Mouse (Mus musculus) midbrain, embryonic 12.5 days (tissue): ENCODE results near the gene Spint1. TPM values are rescaled to one million over a fixed set of nuclear protein-coding genes. Genes with fewer than 3 reads are reported as not detected.

Source experiments
- ATAC-seq: fragments of 200-750 bp; cut with Nextera tagmentation; 2 replicates; pipeline ENCODE4 v1.8.0; 2017; ENCODE audit warnings: low read depth, moderate TSS enrichment, moderate library complexity; ENCODE audit not compliant: low FRiP score
- H3K27ac ChIP-seq: fragments of 300-500 bp; sonication (generic); replicated peaks from 2 replicates; pipeline ENCODE4 v1.5.1; 2016; ENCODE audit warnings: mild to moderate bottlenecking
- H3K27me3 ChIP-seq: fragments of 300-500 bp; sonication (generic); 2 replicates; pipeline ENCODE4 v1.6.1; 2016; ENCODE audit warnings: mild to moderate bottlenecking
- H3K36me3 ChIP-seq: fragments of 300-500 bp; sonication (generic); 2 replicates; pipeline ENCODE4 v1.6.1; 2016
- H3K4me1 ChIP-seq: fragments of 300-500 bp; sonication (generic); 2 replicates; pipeline ENCODE4 v1.6.1; 2016
- H3K4me2 ChIP-seq: fragments of 300-500 bp; sonication (generic); replicated peaks from 2 replicates; pipeline ENCODE4 v1.6.1; 2016; ENCODE audit warnings: mild to moderate bottlenecking, moderate library complexity
- H3K4me3 ChIP-seq: fragments of 300-500 bp; sonication (generic); 2 replicates; pipeline ENCODE4 v1.5.1; 2016; ENCODE audit warnings: mild to moderate bottlenecking
- H3K9ac ChIP-seq: fragments of 300-500 bp; sonication (generic); replicated peaks from 2 replicates; pipeline ENCODE4 v1.6.1; 2016; ENCODE audit warnings: mild to moderate bottlenecking, moderate library complexity
- H3K9me3 ChIP-seq: fragments of 300-500 bp; sonication (generic); 2 replicates; pipeline ENCODE4 v1.6.1; 2016; ENCODE audit warnings: mild to moderate bottlenecking
- WGBS: fragments of 180-500 bp; shearing (Covaris S2); methylation state at CpG from one replicate; pipeline ENCODE4 v1.1.7; 2016; 5-methylcytosine and 5-hydroxymethylcytosine counted together
- polyA plus RNA-seq: library from polyadenylated mRNA; unstranded; fragments of >200 nt; fragmentation: Nextera tagmentation; extraction: Ambion mirVana; gene quantifications from 2 replicates; pipeline ENCODE4 v1.2.1, GENCODE M21; 2016

Gene Spint1
- polyA plus RNA-seq, 1 experiment from 2014 or later: 1.5 TPM

DNA sequence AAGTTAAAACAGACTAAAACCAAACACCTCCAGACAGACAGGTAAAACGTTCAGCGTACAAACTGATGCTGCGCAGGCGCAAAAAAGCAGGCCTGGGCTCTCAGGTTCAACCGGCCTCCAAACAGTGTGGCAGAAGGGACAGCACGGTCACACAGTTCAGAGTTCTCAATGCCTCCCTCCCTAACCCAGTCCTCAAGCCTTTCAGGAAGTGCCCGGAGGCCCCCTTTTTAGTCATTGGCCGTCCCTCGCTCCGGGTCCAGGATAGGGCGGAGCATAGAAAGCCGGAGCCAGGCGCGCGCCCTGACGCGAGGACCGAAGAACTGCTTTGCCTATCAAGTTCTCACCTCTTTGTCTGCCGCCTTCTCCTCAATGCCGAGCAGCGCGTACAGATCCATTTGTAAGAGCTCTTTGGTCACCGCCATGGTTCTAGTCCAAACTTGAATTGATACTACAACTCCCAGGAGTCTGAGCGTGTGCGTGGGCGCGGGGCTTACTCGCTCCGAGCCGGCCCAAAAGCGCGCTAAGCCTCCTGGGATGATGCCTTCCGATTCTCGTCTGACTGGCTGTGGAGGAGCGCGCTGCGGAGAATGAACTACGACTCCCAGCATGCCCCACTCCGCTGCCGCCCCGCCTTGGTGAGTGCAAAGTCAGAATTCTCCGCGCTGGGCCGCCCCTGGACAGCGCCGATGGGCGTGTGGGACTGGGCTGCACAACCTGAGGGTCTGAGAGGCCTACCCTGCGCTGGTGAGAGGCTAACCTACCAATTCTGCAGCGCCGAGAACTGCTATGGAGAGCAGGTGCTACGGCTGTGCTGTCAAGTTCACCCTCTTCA, 28.6 kb upstream of the Spint1 start, which contains the start of the genes Zfyve19 and Dnajc17:
Zfyve19 (plus strand) TSS at position 274 of the 832 bp plus-strand sequence.
Dnajc17 (minus strand) TSS at position 452 of the 832 bp plus-strand sequence.
- no peaks in the 10 kb centered on the region for H3K27me3 ChIP-seq
- peaks cover 25% of the 10 kb centered on the region for H3K36me3 ChIP-seq
- peak; percentile 97 for ATAC-seq
- no peaks in the 10 kb centered on the region for H3K9me3 ChIP-seq
- WGBS: under 1% methylated on average over 51 of the region's 51 CpGs
- H3K4me2 ChIP-seq: peak within 1 kb of the TSS; percentile 71
- H3K4me3 ChIP-seq: peak within 1 kb of the TSS; percentile 69
- peak within 1 kb of the TSS; percentile 86 for H3K27ac ChIP-seq
- peak within 1 kb of the TSS; percentile 79 for H3K9ac ChIP-seq
- H3K4me1 ChIP-seq: peaks cover 16% of the 10 kb centered on the region

GRCm38 (mm10) chr2:119209176-119209507, 28.0 kb upstream of the Spint1 start:
- Histone ChIP-seq H3K4me3 (peak overlapping the region; percentile 69), H3K4me1 (peaks cover 16% of the 10 kb centered on the region), H3K9ac (peak overlapping the region; percentile 79), H3K36me3 (peaks cover 30% of the 10 kb centered on the region), H3K9me3 (no peaks in the 10 kb centered on the region), H3K27ac (0 out of 2 replicates have a peak overlapping the region, but pooled peaks have one; percentile 39), H3K4me2 (peak overlapping the region; percentile 62), H3K27me3 (no peaks in the 10 kb centered on the region)
- ATAC-seq: no peak
- WGBS: 2% methylated on average over 13 of the region's 13 CpGs

GRCm38 (mm10) chr2:119229775-119230704, 7.1 kb upstream of the Spint1 start, which contains the start of gene Ppp1r14d:
TSS of gene Ppp1r14d (minus strand) at chr2:119229906.
- Histone ChIP-seq H3K27ac (no peak within 1 kb of the TSS), H3K27me3 (peaks cover 13% of the 10 kb centered on the region; the same call in 1 of the 2 replicates), H3K4me2 (no peak within 1 kb of the TSS), H3K4me1 (no peaks in the 10 kb centered on the region), H3K9ac (no peak within 1 kb of the TSS), H3K4me3 (no peak within 1 kb of the TSS), H3K36me3 (no peaks in the 10 kb centered on the region), H3K9me3 (no peaks in the 10 kb centered on the region)
- 75% methylated on average over 6 of the region's 6 CpGs for WGBS
- ATAC-seq: no peak

- no peak overlapping the region for H3K27ac ChIP-seq
- peaks cover 71% of the 10 kb centered on the region for H3K27me3 ChIP-seq
- peak overlapping the region; percentile 62 for H3K4me2 ChIP-seq
- no peak for ATAC-seq
- no peaks in the 10 kb centered on the region for H3K9me3 ChIP-seq
- H3K36me3 ChIP-seq: no peaks in the 10 kb centered on the region
- peaks cover 13% of the 10 kb centered on the region for H3K4me1 ChIP-seq
- 6% methylated on average over 25 of the region's 25 CpGs for WGBS
- H3K4me3 ChIP-seq: peak overlapping the region; percentile 41
- no peak overlapping the region for H3K9ac ChIP-seq
Measured at GRCm38 (mm10) chr2:119236682-119237209, 416 bp upstream of the Spint1 start.

DNA sequence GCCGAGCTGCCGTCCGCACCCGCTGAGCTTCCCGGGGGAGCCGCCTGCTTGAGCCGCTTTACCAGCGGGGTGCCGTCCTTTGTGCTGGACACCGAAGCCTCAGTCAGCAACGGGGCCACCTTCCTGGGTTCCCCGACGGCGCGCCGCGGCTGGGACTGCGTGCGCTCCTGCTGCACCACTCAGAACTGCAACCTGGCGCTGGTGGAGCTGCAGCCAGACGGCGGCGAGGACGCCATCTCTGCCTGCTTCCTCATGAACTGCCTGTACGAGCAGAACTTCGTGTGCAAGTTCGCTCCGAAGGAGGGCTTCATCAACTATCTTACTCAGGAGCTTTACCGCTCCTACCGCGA, 684 bp downstream of the Spint1 start:
- no peak overlapping the region for H3K27ac ChIP-seq
- H3K4me2 ChIP-seq: peak overlapping the region; percentile 62
- ATAC-seq: no peak
- H3K9ac ChIP-seq: no peak overlapping the region
- under 1% methylated on average over 31 of the region's 31 CpGs for WGBS
- peaks cover 71% of the 10 kb centered on the region for H3K27me3 ChIP-seq
- H3K4me1 ChIP-seq: peaks cover 13% of the 10 kb centered on the region
- peak overlapping the region; percentile 41 for H3K4me3 ChIP-seq
- H3K36me3 ChIP-seq: no peaks in the 10 kb centered on the region
- no peaks in the 10 kb centered on the region for H3K9me3 ChIP-seq

DNA sequence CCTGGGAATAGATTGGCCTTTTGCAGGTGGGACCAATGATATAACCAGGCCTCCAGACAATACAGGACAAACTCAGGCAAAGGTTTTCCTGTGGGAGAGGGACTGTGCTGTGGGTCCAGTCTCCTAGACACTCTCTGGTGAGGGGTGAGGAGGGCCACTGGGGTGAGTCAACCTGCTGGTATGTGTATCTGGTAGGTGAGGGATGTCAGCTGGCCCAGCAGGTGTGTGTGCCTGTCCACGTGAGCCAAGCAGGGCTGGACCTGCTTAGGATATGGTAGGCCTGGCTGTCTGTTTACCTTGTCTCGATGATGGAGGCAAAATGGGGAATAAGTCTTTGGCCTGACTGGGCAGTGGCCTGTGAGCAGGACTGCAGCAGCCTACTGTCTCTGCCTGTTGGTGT, 1.5 kb downstream of the Spint1 start:
- no peak for ATAC-seq
- Histone ChIP-seq H3K4me2 (no peak overlapping the region), H3K27me3 (peaks cover 69% of the 10 kb centered on the region), H3K9me3 (no peaks in the 10 kb centered on the region), H3K4me1 (peaks cover 13% of the 10 kb centered on the region), H3K9ac (no peak overlapping the region), H3K36me3 (no peaks in the 10 kb centered on the region), H3K4me3 (no peak overlapping the region), H3K27ac (no peak overlapping the region)
- WGBS: 91% methylated on average over 2 of the region's 2 CpGs

DNA sequence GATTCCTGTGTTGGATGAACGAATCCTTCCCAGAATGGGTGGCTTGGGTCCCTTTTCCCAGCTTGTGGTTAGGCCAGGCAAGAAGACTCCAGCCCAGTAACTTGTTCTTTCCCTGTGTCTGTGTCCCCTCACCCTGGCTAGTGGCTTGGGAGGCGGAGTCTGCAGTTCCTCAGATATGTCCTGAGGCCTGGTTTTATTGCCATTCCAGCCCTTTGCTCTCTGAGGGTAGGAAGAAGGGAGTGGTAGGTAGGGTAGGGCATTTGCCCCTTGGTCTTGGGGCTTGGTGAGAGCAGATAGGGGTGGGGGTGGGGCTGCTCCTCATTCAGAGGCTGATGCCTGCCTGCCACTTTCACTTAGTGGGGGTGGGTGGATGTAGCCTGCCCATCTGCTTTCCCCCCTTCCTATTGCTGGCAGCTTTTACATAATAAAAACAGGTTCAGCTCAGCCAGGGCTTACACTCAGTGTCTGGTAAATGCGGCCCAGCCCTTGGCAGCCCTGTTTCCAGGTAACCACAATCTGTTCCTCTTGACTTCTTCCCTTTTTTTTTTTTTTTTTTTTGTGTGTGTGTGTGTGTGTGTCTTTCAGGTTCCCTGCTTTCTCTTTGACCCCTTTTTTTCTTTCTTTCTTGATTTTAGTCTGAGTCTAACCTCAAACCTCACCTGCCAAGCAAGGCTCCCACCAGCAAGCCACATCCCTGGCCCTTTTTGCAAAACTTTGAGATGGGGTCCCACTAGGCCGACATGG, 3.1 kb downstream of the Spint1 start:
- Histone ChIP-seq H3K4me3 (no peak overlapping the region), H3K9me3 (no peaks in the 10 kb centered on the region), H3K4me2 (no peak overlapping the region), H3K9ac (no peak overlapping the region), H3K27ac (no peak overlapping the region), H3K27me3 (peaks cover 57% of the 10 kb centered on the region), H3K36me3 (no peaks in the 10 kb centered on the region), H3K4me1 (peaks cover 13% of the 10 kb centered on the region)
- 68% methylated on average over 4 of the region's 4 CpGs for WGBS
- no peak for ATAC-seq

DNA sequence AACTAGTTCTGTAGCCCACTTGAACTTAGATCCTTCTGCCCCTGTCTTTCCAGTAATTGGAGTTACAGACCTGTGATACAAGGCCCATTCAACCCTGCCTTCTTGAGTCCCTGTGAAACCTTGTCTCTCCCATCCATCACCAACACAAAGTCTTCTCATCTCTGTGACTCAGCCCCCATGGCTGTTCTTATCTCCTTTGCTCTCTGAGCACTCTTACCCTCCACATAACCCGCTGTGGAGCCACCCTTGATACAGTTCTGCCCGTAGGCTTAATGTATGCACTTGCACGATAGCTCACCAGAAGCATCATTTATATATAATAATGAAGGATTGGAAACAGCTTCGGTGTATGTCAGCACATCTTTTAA, 3.6 kb downstream of the Spint1 start:
- Histone ChIP-seq H3K9ac (no peak overlapping the region), H3K4me2 (no peak overlapping the region), H3K27me3 (peaks cover 51% of the 10 kb centered on the region), H3K4me3 (no peak overlapping the region), H3K9me3 (no peaks in the 10 kb centered on the region), H3K27ac (no peak overlapping the region), H3K36me3 (no peaks in the 10 kb centered on the region), H3K4me1 (peaks cover 13% of the 10 kb centered on the region)
- 89% methylated on average over 4 of the region's 4 CpGs for WGBS
- ATAC-seq: no peak

DNA sequence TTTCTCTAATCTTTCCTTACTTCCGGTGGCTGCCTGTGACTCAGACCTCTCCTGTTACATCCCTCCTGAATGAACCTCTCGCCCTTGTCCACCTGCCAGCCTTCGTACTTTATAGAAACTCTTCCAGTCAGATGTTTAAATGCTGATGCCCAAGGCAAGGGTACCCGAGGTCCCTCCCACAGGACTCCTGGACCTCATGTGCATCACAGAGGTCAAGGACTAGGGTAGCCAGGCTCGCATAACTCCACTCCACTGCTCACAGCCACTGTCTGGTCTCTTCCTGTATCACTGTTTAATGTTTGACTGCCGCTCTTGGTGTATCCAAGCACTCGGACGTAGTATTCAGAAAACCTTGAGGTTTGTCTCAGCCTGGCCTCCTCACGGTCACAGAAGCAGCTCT, 5.4 kb downstream of the Spint1 start:
- ATAC-seq: no peak
- H3K36me3 ChIP-seq: no peaks in the 10 kb centered on the region
- peaks cover 6% of the 10 kb centered on the region for H3K4me1 ChIP-seq
- 80% methylated on average over 9 of the region's 9 CpGs for WGBS
- no peak overlapping the region for H3K9ac ChIP-seq
- H3K27me3 ChIP-seq: peaks cover 34% of the 10 kb centered on the region
- no peaks in the 10 kb centered on the region for H3K9me3 ChIP-seq
- no peak overlapping the region for H3K4me2 ChIP-seq
- no peak overlapping the region for H3K4me3 ChIP-seq
- H3K27ac ChIP-seq: no peak overlapping the region

- H3K9me3 ChIP-seq: no peaks in the 10 kb centered on the region
- peaks cover 15% of the 10 kb centered on the region for H3K27me3 ChIP-seq
- H3K36me3 ChIP-seq: no peaks in the 10 kb centered on the region
- no peak overlapping the region for H3K4me3 ChIP-seq
- no peak overlapping the region for H3K9ac ChIP-seq
- no peak overlapping the region for H3K27ac ChIP-seq
- H3K4me1 ChIP-seq: no peaks in the 10 kb centered on the region
- 82% methylated on average over 7 of the region's 7 CpGs for WGBS
- no peak for ATAC-seq
- no peak overlapping the region for H3K4me2 ChIP-seq
Measured at GRCm38 (mm10) chr2:119245246-119245645, 8.1 kb downstream of the Spint1 start.

- Histone ChIP-seq H3K27ac (no peak overlapping the region), H3K4me3 (no peak overlapping the region), H3K4me1 (no peaks in the 10 kb centered on the region), H3K36me3 (no peaks in the 10 kb centered on the region), H3K9ac (no peak overlapping the region), H3K27me3 (peaks cover 11% of the 10 kb centered on the region; the same call in 1 of the 2 replicates), H3K4me2 (no peak overlapping the region), H3K9me3 (no peaks in the 10 kb centered on the region)
- 83% methylated on average over 9 of the region's 9 CpGs for WGBS
- no peak for ATAC-seq
Measured at GRCm38 (mm10) chr2:119247904-119248303, 10.7 kb downstream of the Spint1 start.
